Mouse (Mus musculus): ENCODE data around the gene Mboat7.

- no peak for TF ChIP-seq CTCF (IDR thresholded peaks at IDR 0.05; ENCODE audit: low read depth)
- TF ChIP-seq EP300 (IDR thresholded peaks at IDR 0.05; ENCODE audit: low read depth): no peak
Measured at GRCm38 (mm10) chr7:3703148-3703878, 10.0 kb upstream of the Mboat7 start.

Measured in liver, embryonic 14.5 days (tissue).